Mouse (Mus musculus) MEL (cell line): ENCODE results near the gene Dennd1a. TPM values are rescaled to one million over a fixed set of nuclear protein-coding genes. Genes with fewer than 3 reads are reported as not detected.

Source experiments
- DNase-seq: peaks from one replicate; pipeline ENCODE4 v3.0.0; 2011; ENCODE audit warnings: low read depth, low spot score
- H3K27ac ChIP-seq: 2 replicates; pipeline ENCODE4 v1.5.1; 2012; ENCODE audit warnings: low read depth, mild to moderate bottlenecking, control low read depth, low read length, moderate library complexity; ENCODE audit not compliant: control insufficient read depth
- H3K27me3 ChIP-seq, 2 experiments: fragments of 150-350 bp in 1 of 2; sonication (generic) in 1 of 2; 2 replicates each; pipeline ENCODE4 v1.6.1; 2012; ENCODE audit warnings: low read length in 2 of 2, mild to moderate bottlenecking in 2 of 2, improper control_type of control experiment in 1 of 2, moderate library complexity in 1 of 2; ENCODE audit not compliant: insufficient read depth in 2 of 2, control insufficient read depth in 1 of 2
- H3K36me3 ChIP-seq, 2 experiments: 2 replicates each; pipeline ENCODE4 v1.6.1; 2012 to 2014; ENCODE audit warnings: low read length in 2 of 2, improper control_type of control experiment in 1 of 2, inconsistent platforms in 1 of 2, mild to moderate bottlenecking in 1 of 2; ENCODE audit not compliant: insufficient read depth in 2 of 2, control insufficient read depth in 1 of 2
- H3K4me1 ChIP-seq, 2 experiments: fragments of 150-350 bp in 1 of 2; sonication (generic) in 1 of 2; 2 replicates each; pipeline ENCODE4 v1.6.1; 2012; ENCODE audit warnings: low read length in 2 of 2, improper control_type of control experiment in 1 of 2, mild to moderate bottlenecking in 1 of 2; ENCODE audit not compliant: insufficient read depth in 2 of 2, control insufficient read depth in 1 of 2
- H3K4me3 ChIP-seq, 2 experiments: fragments of 150-350 bp in 1 of 2; sonication (generic) in 1 of 2; 2 replicates each; pipeline ENCODE4 v1.5.1; 2012; ENCODE audit warnings: low read depth in 2 of 2, low read length in 2 of 2, mild to moderate bottlenecking in 2 of 2, moderate library complexity in 2 of 2, control low read depth in 1 of 2, improper control_type of control experiment in 1 of 2; ENCODE audit not compliant: control insufficient read depth in 1 of 2, insufficient read depth in 1 of 2
- H3K79me2 ChIP-seq: 2 replicates; pipeline ENCODE4 v1.6.1; 2012; ENCODE audit warnings: mild to moderate bottlenecking, low read length, moderate library complexity; ENCODE audit not compliant: control insufficient read depth, poor library complexity, insufficient read depth
- H3K9ac ChIP-seq: 2 replicates; pipeline ENCODE4 v1.6.1; 2012; ENCODE audit warnings: low read depth, mild to moderate bottlenecking, control low read depth, low read length, moderate library complexity; ENCODE audit not compliant: control insufficient read depth, poor library complexity, severe bottlenecking
- H3K9me3 ChIP-seq: fragments of 150-350 bp; sonication (generic); replicated peaks from 2 replicates; pipeline ENCODE4 v1.6.1; 2012; ENCODE audit warnings: mild to moderate bottlenecking, low read length, improper control_type of control experiment, moderate library complexity; ENCODE audit not compliant: insufficient read depth
- BHLHE40 ChIP-seq: IDR thresholded peaks from 2 replicates; pipeline ENCODE4 v1.6.1; 2012; ENCODE audit warnings: low read depth, mild to moderate bottlenecking, inconsistent platforms, low read length, improper control_type of control experiment, borderline replicate concordance
- CHD1 ChIP-seq: IDR thresholded peaks from 2 replicates; pipeline ENCODE4 v1.6.1; 2012; ENCODE audit warnings: low read depth, mild to moderate bottlenecking, inconsistent platforms, low read length, improper control_type of control experiment
- CHD2 ChIP-seq: IDR thresholded peaks from 2 replicates; pipeline ENCODE4 v1.6.1; 2011; ENCODE audit warnings: low read length, improper control_type of control experiment
- EP300 ChIP-seq, 2 experiments: IDR thresholded peaks; 2 replicates each; pipeline ENCODE4 v1.6.1; 2011; ENCODE audit warnings: improper control_type of control experiment in 2 of 2, low read length in 2 of 2, low read depth in 1 of 2, mild to moderate bottlenecking in 1 of 2
- GABPA ChIP-seq: IDR thresholded peaks from 2 replicates; pipeline ENCODE4 v1.6.1; 2012; ENCODE audit warnings: low read depth, mild to moderate bottlenecking, inconsistent platforms, low read length, improper control_type of control experiment, moderate library complexity
- GATA1 ChIP-seq: IDR thresholded peaks from 2 replicates; pipeline ENCODE4 v1.6.1; 2011; ENCODE audit warnings: low read depth, low read length, improper control_type of control experiment
- JUND ChIP-seq: IDR thresholded peaks from 2 replicates; pipeline ENCODE4 v1.6.1; 2011; ENCODE audit warnings: low read depth, mild to moderate bottlenecking, improper control_type of control experiment, low read length
- MAX ChIP-seq: IDR thresholded peaks from 2 replicates; pipeline ENCODE4 v1.6.1; 2011; ENCODE audit warnings: low read length, improper control_type of control experiment
- MAZ ChIP-seq: IDR thresholded peaks from 2 replicates; pipeline ENCODE4 v1.6.1; 2012; ENCODE audit warnings: low read depth, mild to moderate bottlenecking, inconsistent platforms, low read length, improper control_type of control experiment
- MXI1 ChIP-seq: IDR thresholded peaks from 2 replicates; pipeline ENCODE4 v1.6.1; 2011; ENCODE audit warnings: mild to moderate bottlenecking, low read depth, low read length, improper control_type of control experiment
- MYB ChIP-seq: IDR thresholded peaks from 2 replicates; pipeline ENCODE4 v1.6.1; 2011; ENCODE audit warnings: mild to moderate bottlenecking, low read depth, low read length, improper control_type of control experiment
- MYC ChIP-seq: IDR thresholded peaks from 2 replicates; pipeline ENCODE4 v1.6.1; 2011; ENCODE audit warnings: low read depth, mild to moderate bottlenecking, low read length, improper control_type of control experiment, moderate library complexity
- POLR2A ChIP-seq, 2 experiments: IDR thresholded peaks; 2 replicates each; pipeline ENCODE4 v1.6.1; 2011 to 2012; ENCODE audit warnings: low read length in 2 of 2, mild to moderate bottlenecking in 2 of 2, control low read depth in 1 of 2, improper control_type of control experiment in 1 of 2, low read depth in 1 of 2, moderate library complexity in 1 of 2; ENCODE audit not compliant: control insufficient read depth in 1 of 2, insufficient read depth in 1 of 2, poor library complexity in 1 of 2
- RCOR1 ChIP-seq: IDR thresholded peaks from 2 replicates; pipeline ENCODE4 v1.6.1; 2012; ENCODE audit warnings: low read depth, mild to moderate bottlenecking, inconsistent platforms, low read length, improper control_type of control experiment
- SIN3A ChIP-seq: IDR thresholded peaks from 2 replicates; pipeline ENCODE4 v1.6.1; 2012; ENCODE audit warnings: low read length, improper control_type of control experiment, inconsistent platforms
- SMC3 ChIP-seq: IDR thresholded peaks from 2 replicates; pipeline ENCODE4 v1.6.1; 2011; ENCODE audit warnings: low read depth, low read length, improper control_type of control experiment
- TBP ChIP-seq: IDR thresholded peaks from 2 replicates; pipeline ENCODE4 v1.8.0; 2011; ENCODE audit warnings: low read depth, low read length, improper control_type of control experiment
- TCF12 ChIP-seq: IDR thresholded peaks from 2 replicates; pipeline ENCODE4 v1.6.1; 2014; ENCODE audit warnings: low read depth, mild to moderate bottlenecking, inconsistent platforms, low read length, improper control_type of control experiment, moderate library complexity
- UBTF ChIP-seq: IDR thresholded peaks from 2 replicates; pipeline ENCODE4 v1.6.1; 2012; ENCODE audit warnings: low read depth, mild to moderate bottlenecking, inconsistent platforms, low read length, improper control_type of control experiment, moderate library complexity, borderline replicate concordance; ENCODE audit not compliant: insufficient read depth
- ZC3H11A ChIP-seq: IDR thresholded peaks from 2 replicates; pipeline ENCODE4 v1.6.1; 2012; ENCODE audit warnings: low read depth, mild to moderate bottlenecking, inconsistent platforms, low read length, improper control_type of control experiment
- ZKSCAN1 ChIP-seq: IDR thresholded peaks from 2 replicates; pipeline ENCODE4 v1.6.1; 2012; ENCODE audit warnings: low read depth, mild to moderate bottlenecking, inconsistent platforms, low read length, improper control_type of control experiment, moderate library complexity
- ZMIZ1 ChIP-seq: IDR thresholded peaks from 2 replicates; pipeline ENCODE4 v1.6.1; 2012; ENCODE audit warnings: low read depth, mild to moderate bottlenecking, inconsistent platforms, low read length, improper control_type of control experiment, moderate library complexity
- ZNF384 ChIP-seq: IDR thresholded peaks from 2 replicates; pipeline ENCODE4 v1.6.1; 2012; ENCODE audit warnings: low read depth, mild to moderate bottlenecking, inconsistent platforms, low read length, improper control_type of control experiment
- polyA plus RNA-seq, 2 experiments: library from polyadenylated mRNA; stranded (reverse) in 1 of 2; unstranded in 1 of 2; fragments of >175 nt in 1 of 2; fragments of >200 nt in 1 of 2; gene quantifications; 2 replicates each; pipeline versions ENCODE4 v1.2.1 to v1.2.4; 2012; ENCODE audit warnings: low replicate concordance in 2 of 2, low read depth in 1 of 2; ENCODE audit not compliant: insufficient read length in 2 of 2, insufficient read depth in 1 of 2, missing spikeins in 1 of 2
- total RNA-seq: library from RNA; depleted of rRNA; stranded (reverse); fragments of 300-350 nt; gene quantifications from 2 replicates; pipeline ENCODE4 v1.2.3, GENCODE M21; 2012

Dennd1a gene
- total and polyA plus RNA-seq, 3 experiments, result 5.0 to 21.8 TPM; not detected in 1

DNA sequence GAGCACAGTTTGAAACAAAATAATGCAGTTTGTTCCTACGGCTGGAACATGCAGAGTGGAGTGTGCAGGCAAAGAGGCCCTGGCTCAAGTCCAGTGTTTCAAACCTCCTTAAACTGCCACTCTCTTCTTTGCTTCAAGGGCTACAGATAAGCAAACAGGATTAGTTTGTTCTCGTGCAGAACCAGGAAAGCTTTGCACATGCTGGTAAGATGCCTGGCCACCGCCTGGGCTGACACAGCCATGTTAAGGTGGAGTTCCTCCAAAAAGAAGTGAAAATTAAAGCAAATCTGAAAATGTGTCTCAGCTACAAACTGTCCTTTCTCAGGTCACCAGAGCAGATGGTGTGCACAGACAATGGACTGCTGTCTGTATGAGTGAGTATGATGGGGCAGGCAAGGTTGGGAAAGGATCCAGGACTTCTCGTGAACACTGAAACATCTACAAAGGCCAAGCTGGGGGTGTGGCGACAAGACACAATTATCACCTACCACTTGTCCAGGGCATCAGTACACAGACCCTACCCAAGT is 273.3 kb downstream of the Dennd1a start:
- H3K9ac ChIP-seq, result 0 out of 2 replicates have a peak overlapping the region, but pooled peaks have one; percentile 14
- H3K4me3 ChIP-seq, result peak overlapping the region; percentile 11 to 23; a peak in 2 of 4 replicates
- H3K27me3 ChIP-seq, result no peaks in the 10 kb centered on the region
- peak; percentile 81 for DNase-seq
- H3K27ac ChIP-seq, result peak overlapping the region; percentile 60
- TF ChIP-seq TBP, result no peak
- TF ChIP-seq EP300 (IDR thresholded peaks at IDR 0.05; ENCODE audit: low read depth in 1 of 2, low read length in 2 of 2), result peak; percentile 47 to 64; a peak in 3 of 4 replicates
- no peak for TF ChIP-seq ZNF384
- 0 out of 2 replicates have a peak, but pooled peaks have one; percentile 31 for TF ChIP-seq MYC
- TF ChIP-seq ZC3H11A, result no peak
- TF ChIP-seq SIN3A, result peak; percentile 53
- peak; percentile 29; the same call in 1 of the 2 replicates for TF ChIP-seq TCF12
- TF ChIP-seq MXI1, result peak; percentile 78
- peak; percentile 78; the same call in 1 of the 2 replicates for TF ChIP-seq BHLHE40
- peak; percentile 74 for TF ChIP-seq MYB
- TF ChIP-seq MAX, result no peak
- peak; percentile 82 for TF ChIP-seq RCOR1
- no peak for TF ChIP-seq JUND
- TF ChIP-seq ZMIZ1, result no peak
- no peak for TF ChIP-seq POLR2A (IDR thresholded peaks at IDR 0.05; ENCODE audit: control insufficient read depth in 1 of 2, insufficient read depth in 1 of 2, low read depth in 1 of 2, low read length in 2 of 2, poor library complexity in 1 of 2)
- TF ChIP-seq GATA1, result peak; percentile 69
- TF ChIP-seq SMC3, result peak; percentile 25
- H3K36me3 ChIP-seq, result peaks cover 0 to 32% of the 10 kb centered on the region in 2 experiments; a peak in 2 of 4 replicates
- peaks cover 10 to 19% of the 10 kb centered on the region in 2 experiments for H3K4me1 ChIP-seq
- H3K9me3 ChIP-seq, result no peaks in the 10 kb centered on the region
- H3K79me2 ChIP-seq, result no peaks in the 10 kb centered on the region; the same call in 1 of the 2 replicates

DNA sequence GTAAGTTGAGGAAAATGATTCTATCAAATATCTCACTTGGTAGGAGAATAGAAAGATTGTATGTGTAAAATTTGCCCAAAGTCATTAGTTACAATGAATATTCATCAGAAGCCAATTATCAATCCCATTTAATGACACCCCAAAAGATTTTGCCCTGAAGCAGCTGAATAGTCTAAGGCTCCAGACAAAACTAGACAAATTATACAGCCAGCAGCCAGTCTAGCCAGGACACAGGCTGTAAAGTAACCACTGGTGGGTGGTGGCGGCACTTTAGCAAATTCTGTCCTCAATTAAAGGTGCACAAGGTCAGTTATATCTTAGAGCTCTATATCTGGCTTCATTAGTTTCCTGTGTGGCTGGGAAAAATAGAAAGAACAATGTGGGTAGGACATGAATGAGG is 280.0 kb downstream of the Dennd1a start:
- Histone ChIP-seq H3K36me3 (no peaks in the 10 kb centered on the region; a peak in 1 of 4 replicates), H3K9ac (no peak overlapping the region), H3K4me3 (no peak overlapping the region), H3K4me1 (no peaks in the 10 kb centered on the region), H3K9me3 (no peaks in the 10 kb centered on the region), H3K27me3 (no peaks in the 10 kb centered on the region), H3K79me2 (no peaks in the 10 kb centered on the region), H3K27ac (no peak overlapping the region)
- DNase-seq, result no peak
- no peak for TF ChIP-seq TBP
- TF ChIP-seq UBTF, result no peak
- no peak for TF ChIP-seq MXI1
- no peak for TF ChIP-seq CHD1
- no peak for TF ChIP-seq ZKSCAN1
- TF ChIP-seq CHD2, result no peak
- no peak for TF ChIP-seq GABPA
- TF ChIP-seq MAZ, result no peak
- no peak for TF ChIP-seq SIN3A
- no peak for TF ChIP-seq JUND
